Mouse (Mus musculus) heart, adult 2 months (tissue): Measurements from ENCODE around the gene Slc35b1. TPM values are rescaled to one million over a fixed set of nuclear protein-coding genes. Genes with fewer than 3 reads are reported as not detected.

Experiments used
- DNase-seq, 2 experiments: peaks; one replicate each; pipeline ENCODE4 v3.0.0; 2021
- H3K27ac ChIP-seq: fragments of 200-600 bp; 2 replicates; pipeline ENCODE4 v1.8.1; 2022
- H3K27me3 ChIP-seq: fragments of 200-500 bp; 2 replicates; pipeline ENCODE4 v1.6.1; 2012; ENCODE audit warnings: mild to moderate bottlenecking, low read length, inconsistent platforms, mixed read lengths; ENCODE audit not compliant: control insufficient read depth, insufficient read depth
- H3K36me3 ChIP-seq: fragments of 200-500 bp; 2 replicates; pipeline ENCODE4 v1.6.1; 2012; ENCODE audit warnings: low read length, inconsistent platforms; ENCODE audit not compliant: control insufficient read depth, insufficient read depth
- H3K4me1 ChIP-seq: fragments of 200-500 bp; 2 replicates; pipeline ENCODE4 v1.6.1; 2011; ENCODE audit warnings: low read length; ENCODE audit not compliant: control insufficient read depth, insufficient read depth
- H3K4me3 ChIP-seq: fragments of 200-600 bp; 2 replicates; pipeline ENCODE4 v1.8.1; 2022
- H3K79me2 ChIP-seq: fragments of 200-500 bp; replicated peaks from 2 replicates; pipeline ENCODE4 v1.6.1; 2012; ENCODE audit warnings: mild to moderate bottlenecking, inconsistent platforms, low read length, moderate library complexity, mixed read lengths; ENCODE audit not compliant: control insufficient read depth, insufficient read depth
- H3K9ac ChIP-seq: fragments of 200-500 bp; 2 replicates; pipeline ENCODE4 v1.6.1; 2012; ENCODE audit warnings: low read depth, mild to moderate bottlenecking, control low read depth, inconsistent platforms, low read length, mixed read lengths
- CTCF ChIP-seq: fragments of 200-600 bp; IDR thresholded peaks from 2 replicates; pipeline ENCODE4 v1.8.1; 2022; ENCODE audit warnings: antibody characterized with exemption, mild to moderate bottlenecking, moderate library complexity
- EP300 ChIP-seq: fragments of 200-500 bp; IDR thresholded peaks from 2 replicates; pipeline ENCODE4 v1.6.1; 2011; ENCODE audit warnings: low read depth, low read length, control low read depth; ENCODE audit not compliant: insufficient read depth
- POLR2A ChIP-seq: fragments of 200-500 bp; IDR thresholded peaks from 2 replicates; pipeline ENCODE4 v1.6.1; 2011; ENCODE audit warnings: mild to moderate bottlenecking, low read depth, low read length, control low read depth; ENCODE audit not compliant: insufficient read depth
- WGBS: fragments of 180-500 bp; shearing (Covaris S2); methylation state at CpG from one replicate; pipeline ENCODE4 v1.1.7; 2018; 5-methylcytosine and 5-hydroxymethylcytosine counted together
- intact Hi-C: fragments of 180-260 bp; cut with DNase I; formaldehyde crosslinking; loops from one replicate; pipeline ENCODE4 v1.15.1; 2025
- polyA plus RNA-seq: library from polyadenylated mRNA; depleted of rRNA; stranded (reverse); fragments of >200 nt; gene quantifications from 2 replicates; pipeline ENCODE4 v1.2.3, GENCODE M21; 2012
- total RNA-seq, 2 experiments: library from RNA; stranded (reverse); gene quantifications; 2 replicates each; pipeline ENCODE4 v1.2.3; 2021

Gene Slc35b1
- total and polyA plus RNA-seq, 3 experiments: 34.2 to 47.2 (median 41.3) TPM

- WGBS: 56% methylated on average over 9 of the region's 9 CpGs
- no peak for TF ChIP-seq CTCF
- no peak for TF ChIP-seq POLR2A
- no peak for TF ChIP-seq EP300
- intact Hi-C loops: no loop called here
- Histone ChIP-seq H3K9ac (no peak overlapping the region), H3K36me3 (no peaks in the 10 kb centered on the region), H3K4me1 (peaks cover 5% of the 10 kb centered on the region), H3K27me3 (no peaks in the 10 kb centered on the region), H3K27ac (no peak overlapping the region), H3K79me2 (no peaks in the 10 kb centered on the region), H3K4me3 (no peak overlapping the region)
- no peak for DNase-seq
Observed at GRCm38 (mm10) chr11:95378926-95379325, 5.6 kb upstream of the Slc35b1 start.

GRCm38 (mm10) chr11:95379552-95379951 lies 4.9 kb upstream of the Slc35b1 start:
- peaks cover 5% of the 10 kb centered on the region for H3K4me1 ChIP-seq
- WGBS: 41% methylated on average over 5 of the region's 5 CpGs
- no peak overlapping the region for H3K27ac ChIP-seq
- no peaks in the 10 kb centered on the region for H3K36me3 ChIP-seq
- no peak for DNase-seq
- intact Hi-C loops: no loop called here
- H3K79me2 ChIP-seq: no peaks in the 10 kb centered on the region
- TF ChIP-seq POLR2A: no peak
- TF ChIP-seq EP300: no peak
- no peak for TF ChIP-seq CTCF
- H3K4me3 ChIP-seq: no peak overlapping the region
- H3K27me3 ChIP-seq: no peaks in the 10 kb centered on the region
- no peak overlapping the region for H3K9ac ChIP-seq

DNA sequence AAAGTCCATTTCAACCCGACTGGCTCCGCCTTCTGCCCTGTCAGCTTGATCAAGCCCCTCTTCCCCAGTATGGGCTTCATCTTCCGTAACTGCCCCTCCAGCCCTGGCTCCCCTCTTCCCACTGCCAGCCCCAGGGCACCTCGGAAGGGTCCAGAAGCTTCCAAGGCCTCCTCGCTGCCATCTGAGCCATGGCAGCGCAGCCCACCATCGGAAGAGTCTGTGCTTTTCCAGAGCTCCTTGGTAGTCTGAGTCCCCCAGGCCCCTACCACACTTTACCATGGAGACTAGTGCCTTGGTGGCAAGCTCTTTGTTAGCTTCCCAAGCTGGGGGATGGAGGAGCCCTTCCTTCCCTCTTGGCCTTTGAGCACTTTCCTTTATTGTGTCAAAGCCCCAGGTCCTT lies 3.8 kb upstream of the Slc35b1 start:
- Histone ChIP-seq H3K4me1 (peaks cover 5% of the 10 kb centered on the region), H3K27me3 (no peaks in the 10 kb centered on the region), H3K36me3 (peaks cover 2% of the 10 kb centered on the region; the same call in 1 of the 2 replicates), H3K79me2 (no peaks in the 10 kb centered on the region), H3K9ac (no peak overlapping the region), H3K27ac (no peak overlapping the region), H3K4me3 (no peak overlapping the region)
- WGBS: 90% methylated on average over 7 of the region's 7 CpGs
- intact Hi-C loops: loop anchor here (5.0 kb wide), 1 partner anchor 43 kb away; the partner anchor contains the start of gene Fam117a
- no peak for TF ChIP-seq POLR2A
- no peak for TF ChIP-seq CTCF
- no peak for TF ChIP-seq EP300
- DNase-seq: no peak

- 90% methylated on average over 1 of the region's 1 CpGs for WGBS
- Histone ChIP-seq H3K79me2 (no peaks in the 10 kb centered on the region), H3K4me1 (peaks cover 5% of the 10 kb centered on the region), H3K36me3 (peaks cover 5% of the 10 kb centered on the region), H3K9ac (no peak overlapping the region), H3K27me3 (no peaks in the 10 kb centered on the region), H3K4me3 (no peak overlapping the region), H3K27ac (no peak overlapping the region)
- TF ChIP-seq EP300 (no peak), CTCF (no peak), POLR2A (no peak)
- intact Hi-C loops: loop anchor here (5.0 kb wide), 1 partner anchor 44 kb away; the partner anchor contains the start of gene Fam117a
- DNase-seq: no peak
Observed at GRCm38 (mm10) chr11:95381146-95381545, 3.3 kb upstream of the Slc35b1 start.

DNA sequence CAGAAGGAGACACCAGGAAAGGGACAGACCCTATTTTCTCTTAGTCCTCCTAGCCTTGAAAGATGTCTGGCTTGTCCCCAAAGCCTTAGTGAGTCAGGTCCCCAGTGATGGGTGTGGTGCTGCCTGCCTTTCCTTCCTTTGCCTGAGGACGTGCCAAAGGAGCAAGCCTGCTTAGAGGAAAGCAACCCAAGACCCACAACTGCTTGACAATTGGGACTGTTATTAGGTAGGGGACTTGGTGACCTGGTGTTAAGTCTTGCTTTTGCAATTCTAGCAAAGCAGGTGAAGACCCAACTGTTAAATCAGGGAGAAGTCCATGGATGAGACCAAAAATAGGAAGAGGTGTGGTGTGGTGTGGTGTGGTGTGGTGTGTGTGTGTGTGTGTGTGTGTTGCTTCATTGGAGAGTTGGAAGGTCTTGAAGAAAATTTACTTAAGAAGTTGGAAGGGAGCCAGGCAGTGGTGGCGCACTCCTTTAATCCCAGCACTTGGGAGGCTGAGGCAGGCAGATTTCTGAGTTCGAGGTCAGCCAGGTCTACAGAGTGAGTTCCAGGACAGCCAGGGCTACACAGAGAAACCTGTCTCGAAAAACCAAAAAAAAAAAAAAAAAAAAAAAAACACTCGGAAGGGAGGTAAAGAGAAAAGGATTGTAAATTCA lies 1.0 kb upstream of the Slc35b1 start:
- WGBS: 64% methylated on average over 5 of the region's 5 CpGs
- Histone ChIP-seq H3K36me3 (peaks cover 5% of the 10 kb centered on the region), H3K79me2 (no peaks in the 10 kb centered on the region), H3K4me1 (peaks cover 6% of the 10 kb centered on the region), H3K27ac (peak overlapping the region; percentile 99), H3K9ac (no peak overlapping the region), H3K4me3 (no peak overlapping the region), H3K27me3 (no peaks in the 10 kb centered on the region)
- peak; percentile 61 to 78 for DNase-seq
- TF ChIP-seq CTCF (no peak), EP300 (peak; percentile 70; the same call in 1 of the 2 replicates)
- intact Hi-C loops: loop anchor here (5.0 kb wide), 1 partner anchor 46 kb away; the partner anchor contains the start of gene Fam117a

GRCm38 (mm10) chr11:95384004-95384318 lies 531 bp upstream of the Slc35b1 start:
- no peaks in the 10 kb centered on the region for H3K27me3 ChIP-seq
- H3K4me3 ChIP-seq: peak overlapping the region; percentile 23; the same call in 1 of the 2 replicates
- peaks cover 6% of the 10 kb centered on the region for H3K4me1 ChIP-seq
- H3K79me2 ChIP-seq: no peaks in the 10 kb centered on the region
- TF ChIP-seq POLR2A (no peak), CTCF (no peak), EP300 (no peak)
- intact Hi-C loops: loop anchor here (1.0 to 5.0 kb wide), 4 partner anchors 47 to 137 kb away; partner anchors contain the start of genes Fam117a and Kat7
- H3K36me3 ChIP-seq: peaks cover 5% of the 10 kb centered on the region
- DNase-seq: no peak
- H3K27ac ChIP-seq: peak overlapping the region; percentile 99
- 0 out of 2 replicates have a peak overlapping the region, but pooled peaks have one; percentile 21 for H3K9ac ChIP-seq
- 33% methylated on average over 9 of the region's 9 CpGs for WGBS
